Mouse (Mus musculus) 3134 (cell line): ENCODE measurements at regions not wholly inside any gene's neighbourhood (a gene's known extent, or its start where the extent isn't known, plus 50 kb on each side); places are given as distances from the start of the nearest gene placed in this dataset.
A peak's percentile ranks its signal among the peaks of the same experiment; 100 is the strongest.

Source experiments
- DNase-seq: peaks from one replicate; pipeline ENCODE4 v3.0.0-alpha.2; 2011; ENCODE audit warnings: low spot score; ENCODE audit not compliant: insufficient read length; ENCODE audit errors: extremely low read depth

- no peak for DNase-seq
These were observed 733.5 kb downstream of the Fam19a2 start for GRCm38 (mm10) chr10:123997260-123997659.

DNA sequence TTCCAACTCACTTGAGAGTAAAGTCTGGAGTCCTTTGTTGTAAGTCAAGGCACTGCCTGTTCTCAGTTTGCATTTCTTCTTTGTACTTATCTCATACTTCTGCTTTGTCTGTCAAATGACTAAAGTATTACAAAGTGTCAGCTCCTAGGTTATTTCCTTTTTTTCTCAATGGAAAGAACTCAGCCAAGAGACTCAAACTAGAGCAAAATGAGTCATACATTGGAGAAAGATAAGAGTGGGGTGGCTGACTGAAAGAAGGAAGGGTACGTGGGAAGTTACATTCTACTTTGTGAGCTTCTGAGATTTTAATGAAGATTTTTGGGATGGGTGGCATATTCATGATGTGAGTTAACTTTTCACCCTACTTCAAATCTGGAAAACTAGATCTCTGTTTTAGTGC is 735.2 kb downstream of the Fam19a2 start:
- DNase-seq, result no peak

DNA sequence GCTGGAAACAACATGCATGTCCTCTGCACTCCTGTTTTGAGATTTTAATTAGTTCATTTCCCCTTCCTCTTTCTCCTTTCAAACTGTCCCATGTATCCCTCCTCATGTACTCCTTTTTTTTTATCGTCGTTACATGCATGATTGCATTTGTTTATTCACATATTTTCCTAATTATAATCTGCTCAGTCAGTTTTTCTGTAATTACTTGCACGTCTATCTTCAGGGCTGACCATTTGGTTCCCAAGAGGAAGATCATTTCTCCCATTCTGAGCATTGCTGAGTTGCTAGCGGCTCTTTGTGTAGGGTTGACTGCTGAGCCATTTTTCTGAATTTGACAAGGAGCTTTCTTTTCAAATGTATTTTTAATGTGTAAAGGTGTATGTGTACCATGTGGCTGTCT is 781.2 kb downstream of the Fam19a2 start:
- DNase-seq, result no peak

- DNase-seq, result no peak
These were observed 782.0 kb downstream of the Fam19a2 start for GRCm38 (mm10) chr10:124045791-124046190.

DNA sequence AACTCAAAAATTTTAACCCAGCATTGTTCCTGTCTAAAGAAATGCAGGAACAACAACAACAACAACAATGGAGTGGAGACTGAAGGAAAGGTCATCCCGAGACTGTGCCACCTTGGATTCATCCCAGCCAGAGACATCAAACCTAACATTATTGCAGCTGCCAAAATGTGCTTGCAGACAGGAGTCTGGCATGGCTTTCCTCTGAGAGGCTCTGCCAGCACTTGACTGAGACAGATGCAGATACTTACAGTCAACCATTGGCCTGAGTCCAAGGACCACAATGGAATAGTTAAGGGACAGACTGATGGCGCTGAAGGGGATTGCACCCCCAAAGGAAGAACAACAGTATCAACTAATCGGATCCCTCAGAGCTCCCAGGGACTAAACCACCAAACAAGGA is 819.0 kb downstream of the Fam19a2 start:
- DNase-seq, result no peak

- DNase-seq, result no peak
These were observed 826.8 kb downstream of the Fam19a2 start for GRCm38 (mm10) chr10:124090547-124090946.

DNA sequence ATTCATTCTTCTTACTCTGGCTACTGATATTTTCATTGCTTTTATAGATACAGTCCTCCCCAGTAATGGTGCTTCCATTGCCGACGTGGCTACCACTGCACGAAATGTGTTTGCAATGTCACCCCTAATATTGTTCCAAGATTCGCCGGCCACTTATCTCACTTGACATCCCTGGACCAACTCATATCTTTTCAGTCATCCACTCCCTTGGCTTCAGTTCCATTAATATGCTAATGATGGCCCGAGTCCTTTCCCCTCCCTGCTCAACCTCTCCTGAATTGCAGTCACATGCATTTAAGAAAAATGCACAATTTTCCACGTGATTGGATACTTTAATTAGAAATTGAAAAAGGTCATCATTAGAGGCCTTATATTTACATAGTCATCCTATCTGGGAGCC is 827.6 kb downstream of the Fam19a2 start:
- DNase-seq, result no peak

DNA sequence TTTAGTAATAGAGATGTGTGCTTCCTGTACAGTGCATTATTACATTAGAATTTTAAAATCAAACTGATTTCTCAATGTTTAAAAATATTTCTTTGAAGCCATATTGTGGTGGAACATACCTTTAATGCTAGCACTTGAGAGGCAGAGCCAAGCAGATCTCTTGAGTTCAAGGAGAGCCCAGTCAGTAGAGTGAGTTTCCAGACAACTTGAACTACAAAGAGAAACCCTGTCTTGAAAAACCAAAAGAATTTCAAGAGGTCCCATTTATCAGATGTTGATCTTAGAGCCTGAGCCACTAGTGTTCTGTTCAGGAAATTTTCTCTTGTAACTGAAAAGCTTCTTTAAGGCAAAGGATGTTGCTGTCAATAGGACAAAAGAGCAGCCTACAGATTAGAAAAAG is 855.8 kb downstream of the Fam19a2 start:
- DNase-seq, result no peak

DNA sequence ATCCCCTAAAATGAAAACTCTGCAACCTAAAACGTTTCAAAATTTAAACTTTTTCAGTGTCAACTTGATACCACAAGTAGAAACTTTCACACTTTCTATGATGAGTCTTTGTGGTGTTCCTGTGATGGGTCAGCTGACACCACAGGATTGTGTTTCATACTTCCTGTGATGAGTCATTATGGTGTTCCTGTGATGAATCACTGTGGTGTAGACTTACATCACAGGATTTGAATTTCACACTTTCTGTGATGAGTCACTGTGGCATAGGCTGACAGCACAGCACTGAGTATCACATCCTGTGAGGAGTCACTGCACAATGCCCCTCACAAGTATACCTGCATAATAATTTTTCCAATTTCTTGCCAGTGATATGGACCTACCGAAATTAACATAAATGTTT is 874.7 kb downstream of the Fam19a2 start:
- peak; percentile 54 for DNase-seq

DNA sequence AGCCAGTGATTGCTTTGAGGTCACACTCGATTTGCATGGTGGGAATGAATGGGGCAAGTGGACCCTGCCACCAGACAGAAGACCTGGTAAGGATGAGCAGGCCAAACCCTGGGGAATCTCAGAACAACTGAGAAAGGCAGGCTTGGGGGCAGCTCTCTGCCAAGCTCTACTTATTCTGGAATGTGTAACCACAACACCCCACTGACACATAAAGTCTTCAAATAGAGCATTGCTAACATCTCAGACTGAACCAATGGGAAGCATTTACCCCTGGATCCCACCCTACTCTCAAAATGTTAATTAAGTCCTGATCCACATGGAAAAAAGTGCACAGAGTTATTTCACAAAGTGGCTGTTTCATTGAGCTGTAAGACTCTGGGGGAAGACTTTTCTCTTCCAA is 878.5 kb downstream of the Fam19a2 start:
- DNase-seq, result no peak

- DNase-seq, result no peak
These were observed 883.1 kb downstream of the Fam19a2 start for GRCm38 (mm10) chr10:124146751-124147469.

DNA sequence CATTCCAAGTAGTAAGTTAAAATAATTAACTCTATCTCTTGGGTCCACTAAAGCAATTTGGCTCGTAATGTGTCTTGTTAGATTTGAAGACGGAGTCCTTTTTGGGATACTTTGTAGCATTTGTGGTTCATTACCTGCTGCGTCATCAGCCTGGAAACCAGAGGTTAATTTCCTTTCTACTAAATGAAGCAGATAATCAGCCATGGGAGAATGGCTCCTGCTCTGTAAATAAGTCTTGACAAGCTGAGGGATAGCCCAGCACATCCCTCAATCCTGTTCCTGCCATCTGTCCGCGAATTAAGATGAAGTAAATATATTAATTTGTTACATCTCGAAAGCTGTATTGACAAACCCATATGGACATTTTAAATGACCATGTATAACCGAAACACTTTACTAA is 899.6 kb downstream of the Fam19a2 start:
- no peak for DNase-seq

- DNase-seq, result no peak
These were observed 911.8 kb downstream of the Fam19a2 start for GRCm38 (mm10) chr10:124175598-124175997.

DNA sequence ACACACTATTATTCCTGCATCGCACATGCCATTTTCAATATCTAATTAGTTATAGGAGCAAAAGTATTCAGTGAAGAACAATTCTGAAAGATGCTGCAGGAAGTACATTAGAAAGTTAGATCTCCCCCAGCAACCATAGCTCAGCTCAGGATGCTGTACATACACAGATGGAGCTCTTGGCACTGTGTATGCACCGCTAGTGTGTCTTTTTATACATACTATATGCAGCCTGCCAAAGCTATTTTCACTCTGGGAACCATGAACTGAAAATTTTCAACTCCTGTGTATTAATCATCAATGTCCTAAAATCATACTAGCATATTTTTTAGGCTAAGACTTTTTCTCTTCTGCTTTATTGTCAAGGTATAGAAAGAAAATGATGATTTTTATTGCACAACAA is 944.5 kb downstream of the Fam19a2 start:
- DNase-seq, result no peak

- DNase-seq, result no peak
These were observed 955.7 kb downstream of the Fam19a2 start for GRCm38 (mm10) chr10:124219461-124219860.

DNA sequence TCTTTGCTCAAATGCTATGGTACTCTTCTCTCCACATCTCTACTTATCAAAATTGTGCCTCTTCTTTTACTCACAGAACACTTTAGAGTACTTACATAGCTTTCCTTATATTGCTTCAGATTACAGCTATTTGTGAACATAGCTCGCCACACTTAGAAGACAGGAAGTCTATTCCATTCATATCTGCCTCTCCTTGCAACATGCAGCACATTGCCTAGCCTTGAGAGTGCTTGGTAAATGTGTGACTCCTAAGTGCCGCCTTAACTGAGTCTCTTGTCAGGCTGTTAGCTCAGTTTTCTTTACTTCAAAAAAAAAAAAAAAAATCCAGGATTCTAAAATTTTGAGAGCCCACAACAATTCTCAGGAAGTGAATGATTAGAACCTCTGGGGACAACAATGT is 958.3 kb downstream of the Fam19a2 start:
- DNase-seq, result no peak

DNA sequence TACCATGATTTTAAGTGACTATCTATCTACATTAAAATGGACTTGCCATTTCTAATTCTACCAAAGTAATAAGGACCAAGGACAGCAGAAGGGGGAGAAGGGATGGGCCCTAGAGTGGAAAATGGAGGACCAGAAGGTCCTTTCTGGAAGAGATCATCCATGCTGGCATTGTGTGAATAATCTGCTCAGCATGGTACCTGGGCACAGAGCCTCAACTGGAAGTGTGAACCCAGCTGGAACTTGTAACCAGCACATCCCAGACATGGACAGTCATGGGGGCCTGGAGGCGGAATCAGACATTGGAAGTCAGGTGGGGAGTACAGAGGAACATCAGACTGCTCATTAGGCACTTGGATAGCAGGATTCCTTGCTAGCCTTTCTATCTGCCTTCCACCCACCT is 963.3 kb downstream of the Fam19a2 start:
- no peak for DNase-seq

DNA sequence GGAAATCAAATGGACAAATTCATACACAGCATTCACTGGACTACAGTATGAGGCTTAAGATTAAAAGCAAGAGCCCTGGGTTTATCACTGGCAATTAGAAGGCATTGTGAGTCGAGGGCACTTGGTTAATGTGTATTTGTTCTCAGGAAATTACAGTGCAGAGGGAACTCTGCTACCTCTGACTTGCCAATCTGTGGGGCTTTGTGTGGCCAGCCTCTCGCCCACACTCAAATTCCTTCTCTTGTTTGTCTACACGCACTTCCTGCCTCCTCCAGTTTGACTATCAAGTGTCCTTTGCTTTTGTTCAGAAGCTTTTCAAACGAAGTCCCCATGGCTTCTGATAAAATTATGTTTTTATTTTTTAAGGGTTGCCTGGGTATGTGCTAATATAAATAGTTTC is 985.6 kb downstream of the Fam19a2 start:
- DNase-seq, result no peak

GRCm38 (mm10) chr10:124250004-124250403 is 986.2 kb downstream of the Fam19a2 start:
- no peak for DNase-seq

GRCm38 (mm10) chr10:124288301-124288995 is 1024.7 kb downstream of the Fam19a2 start:
- DNase-seq, result no peak

- no peak for DNase-seq
These were observed 1033.4 kb downstream of the Fam19a2 start for GRCm38 (mm10) chr10:124297198-124297677.

- no peak for DNase-seq
These were observed 1040.9 kb downstream of the Fam19a2 start for GRCm38 (mm10) chr10:124304683-124305082.
